Mouse (Mus musculus): ENCODE measurements at regions not wholly inside any gene's neighbourhood (a gene's known extent, or its start where the extent isn't known, plus 50 kb on each side); places are given as distances from the start of the nearest gene placed in this dataset.

DNA sequence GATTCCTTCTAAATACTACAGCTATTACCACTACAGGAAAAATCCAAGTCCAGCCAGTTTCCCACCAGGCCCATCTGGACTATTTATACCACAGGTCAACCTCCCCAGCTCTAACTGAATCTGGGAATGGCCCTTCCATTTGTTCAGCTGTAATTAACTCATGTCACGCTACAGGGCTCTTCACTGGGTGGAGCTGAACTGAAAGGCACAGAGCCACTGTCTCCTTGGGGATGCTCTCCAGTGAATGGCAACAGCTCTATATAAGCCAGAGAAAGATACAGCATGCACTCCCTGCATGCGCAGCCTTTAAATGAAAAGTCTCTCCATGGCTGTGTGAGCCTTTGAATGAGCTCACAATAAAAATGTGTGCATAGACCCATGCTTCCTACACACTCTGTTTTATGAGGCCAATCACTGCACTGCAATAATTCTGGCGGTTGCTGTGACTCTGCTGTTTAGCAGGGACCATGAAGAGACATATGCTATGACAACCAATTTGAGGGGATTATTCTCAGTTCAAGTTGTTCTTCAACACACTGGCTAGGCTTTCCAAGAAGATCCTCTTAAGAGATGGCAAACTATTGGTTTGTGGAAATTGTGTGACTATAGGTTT lies 376.3 kb upstream of the Kif18a start:
- DNase-seq (ENCODE audit: low spot score in 2 of 2): peak in 1 of 2 experiments; percentile 4

DNA sequence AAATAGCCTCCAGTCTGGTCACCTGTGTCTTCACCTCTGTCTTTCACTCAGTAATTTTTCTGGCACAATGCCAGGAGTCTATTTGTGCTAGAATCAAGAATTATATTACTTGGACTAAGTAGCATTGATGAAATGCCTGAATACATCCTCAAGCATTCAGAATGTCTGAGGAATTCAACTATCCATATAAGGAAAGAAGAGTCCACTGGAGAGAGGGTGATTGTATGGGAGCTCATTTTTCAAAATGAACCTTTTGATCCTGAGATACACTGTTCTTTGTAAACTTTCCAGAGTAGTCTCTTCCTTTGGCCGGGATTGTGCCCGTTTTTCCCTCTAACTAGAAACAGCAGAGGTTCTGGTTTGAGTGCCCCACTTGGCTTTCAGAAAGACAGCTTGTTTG lies 367.0 kb upstream of the Kif18a start:
- no peak for DNase-seq (ENCODE audit: low spot score in 2 of 2)

DNA sequence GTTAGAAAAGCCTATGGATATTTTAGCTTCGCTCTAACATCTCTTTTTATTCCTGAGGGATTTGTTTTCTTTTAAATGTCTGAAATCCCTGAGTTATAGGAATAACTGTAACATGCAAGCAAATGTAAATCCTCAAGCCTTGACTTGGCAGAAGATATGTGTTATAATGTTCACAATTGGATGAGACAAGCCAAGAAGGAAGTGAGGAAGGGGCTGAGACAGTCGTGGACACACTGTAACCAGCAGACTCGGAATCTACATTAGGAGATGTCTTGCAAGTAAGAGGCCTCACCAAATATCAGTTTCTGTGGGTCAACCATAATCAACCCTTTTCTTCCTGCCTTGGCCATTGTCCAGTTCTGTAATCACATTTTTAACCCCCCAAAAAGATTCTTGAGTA lies 366.6 kb upstream of the Kif18a start:
- DNase-seq (ENCODE audit: low spot score in 2 of 2): no peak

DNA sequence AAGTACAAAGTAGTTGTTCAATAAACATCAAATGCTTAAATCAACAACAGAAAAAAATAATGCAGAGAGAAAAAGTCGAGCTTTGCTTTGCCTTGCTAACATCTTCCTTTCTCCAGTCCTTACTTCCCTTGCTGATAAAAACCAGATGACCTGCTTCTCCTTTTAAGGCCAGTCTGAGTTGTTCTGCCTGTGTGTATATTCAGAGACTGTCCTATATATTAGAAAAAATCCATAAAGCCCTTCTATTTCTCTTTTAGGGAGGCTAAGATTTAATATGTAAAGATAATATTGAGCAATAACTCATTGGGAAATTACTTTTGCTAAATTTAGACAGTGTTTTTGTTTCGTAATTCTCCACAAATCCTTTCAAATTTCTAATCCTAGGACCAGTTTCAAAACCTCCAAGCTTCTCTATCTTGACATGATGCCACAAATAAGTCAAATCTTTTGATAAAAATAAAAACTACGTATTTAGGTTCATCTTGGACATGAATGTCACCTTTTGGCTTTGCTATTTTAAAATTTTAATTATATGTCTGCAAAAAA lies 361.0 kb upstream of the Kif18a start:
- no peak for DNase-seq (ENCODE audit: low spot score in 2 of 2)

- DNase-seq (ENCODE audit: low spot score in 2 of 2): no peak
These were observed 360.4 kb upstream of the Kif18a start for GRCm38 (mm10) chr2:108920111-108920510.

GRCm38 (mm10) chr2:108935981-108936762 lies 344.4 kb upstream of the Kif18a start:
- peak in 1 of 2 experiments; percentile 31 for DNase-seq (ENCODE audit: low spot score in 2 of 2)

DNA sequence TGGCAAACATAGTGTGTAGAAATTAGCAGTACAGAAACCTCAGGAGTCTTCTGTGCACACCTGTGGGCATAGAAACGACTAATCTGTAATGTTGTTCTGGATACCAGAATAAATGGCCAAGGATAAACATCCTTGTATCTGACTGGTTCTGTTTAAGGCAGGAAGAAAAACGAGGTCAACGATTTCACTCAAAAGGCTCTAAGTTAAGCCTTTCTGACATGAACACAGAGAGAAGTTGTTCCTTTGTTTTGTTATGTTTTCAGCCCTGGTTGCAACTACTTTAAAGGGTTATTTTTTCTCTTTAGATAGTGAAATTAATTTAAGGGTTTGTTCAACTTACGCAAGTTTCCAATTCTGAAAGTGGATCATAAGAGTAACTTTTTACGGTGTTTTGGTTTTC lies 299.6 kb upstream of the Kif18a start:
- DNase-seq (ENCODE audit: low spot score in 2 of 2): no peak

DNA sequence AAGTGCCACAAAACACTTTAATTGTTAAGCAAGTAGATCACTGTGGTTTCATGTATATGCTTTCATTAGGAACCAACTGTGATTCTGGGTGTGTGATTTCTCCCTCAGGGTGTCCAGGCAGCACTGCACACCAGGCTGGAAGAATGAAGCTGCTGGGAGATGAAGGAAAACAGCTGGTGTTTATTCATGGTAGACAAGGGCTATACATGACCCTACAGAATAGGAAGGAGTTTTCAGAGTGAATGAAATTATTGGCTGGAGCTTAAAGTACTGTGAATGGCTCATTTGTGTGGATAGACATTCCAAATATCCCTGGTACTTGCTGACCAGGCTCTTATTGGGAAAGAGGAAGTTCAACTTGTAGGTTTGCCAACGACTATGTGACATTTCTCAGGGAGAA lies 264.3 kb upstream of the Kif18a start:
- DNase-seq (ENCODE audit: low spot score in 2 of 2): no peak

GRCm38 (mm10) chr2:109017018-109017707 lies 263.4 kb upstream of the Kif18a start:
- no peak for DNase-seq (ENCODE audit: low spot score in 2 of 2)

DNA sequence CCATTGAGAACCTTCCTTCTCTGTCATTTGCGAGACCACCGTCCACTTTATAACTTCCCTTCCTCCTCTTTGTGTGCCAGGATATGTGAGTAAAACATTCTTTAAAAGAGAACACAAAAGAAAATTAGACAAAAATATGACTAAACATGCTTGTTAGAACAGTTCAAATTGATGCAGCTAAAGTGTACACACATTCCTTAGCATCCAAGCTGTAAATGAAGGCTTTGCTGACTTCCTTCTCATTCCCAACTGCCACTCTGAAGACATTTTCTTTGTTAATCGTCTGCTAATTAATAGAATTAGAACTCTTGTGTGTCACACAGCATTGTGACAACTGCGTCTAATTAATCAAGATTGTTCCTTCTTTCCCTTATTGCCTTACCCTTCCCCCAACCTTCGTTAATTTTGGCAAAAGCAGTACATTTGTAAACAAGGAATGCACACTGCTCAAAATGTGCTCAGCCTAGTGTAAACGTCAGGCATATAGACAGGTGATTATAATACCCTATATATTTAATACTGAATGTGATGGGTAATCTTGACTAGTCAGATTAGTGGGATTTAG lies 242.3 kb upstream of the Kif18a start:
- no peak for DNase-seq (ENCODE audit: low spot score in 2 of 2)
